Mouse (Mus musculus) heart, embryonic 14.5 days (tissue): ENCODE measurements at regions not wholly inside any gene's neighbourhood (a gene's known extent, or its start where the extent isn't known, plus 50 kb on each side); places are given as distances from the start of the nearest gene placed in this dataset.

Experiments
- ATAC-seq: fragments of 200-750 bp; cut with Nextera tagmentation; 2 replicates; pipeline ENCODE4 v1.8.0; 2017; ENCODE audit warnings: low read depth, moderate TSS enrichment; ENCODE audit not compliant: insufficient number of reproducible peaks, insufficient read depth, low FRiP score
- H3K27ac ChIP-seq, 2 experiments: fragments of 200-500 bp in 1 of 2; fragments of 300-500 bp in 1 of 2; sonication (generic) in 1 of 2; replicated peaks in 1 of 2; 2 replicates each; pipeline ENCODE4 v1.5.1; 2012 to 2014; ENCODE audit warnings: low read depth in 2 of 2, low read length in 2 of 2, control low read depth in 1 of 2, mild to moderate bottlenecking in 1 of 2, mixed read lengths in 1 of 2; ENCODE audit not compliant: control insufficient read depth in 1 of 2, insufficient read depth in 1 of 2
- H3K27me3 ChIP-seq: fragments of 300-500 bp; sonication (generic); 2 replicates; pipeline ENCODE4 v1.6.1; 2014; ENCODE audit warnings: mild to moderate bottlenecking, low read length, control low read depth; ENCODE audit not compliant: control insufficient read depth, insufficient read depth
- H3K36me3 ChIP-seq: fragments of 300-500 bp; sonication (generic); 2 replicates; pipeline ENCODE4 v1.6.1; 2014; ENCODE audit warnings: mild to moderate bottlenecking, control low read depth, low read length, mixed read lengths; ENCODE audit not compliant: control insufficient read depth, insufficient read depth
- H3K4me1 ChIP-seq, 2 experiments: fragments of 200-500 bp in 1 of 2; fragments of 300-500 bp in 1 of 2; sonication (generic) in 1 of 2; 2 replicates each; pipeline ENCODE4 v1.6.1; 2012 to 2014; ENCODE audit warnings: low read length in 2 of 2, control low read depth in 1 of 2, mixed read lengths in 1 of 2; ENCODE audit not compliant: control insufficient read depth in 2 of 2, insufficient read depth in 2 of 2
- H3K4me2 ChIP-seq: fragments of 300-500 bp; sonication (generic); 2 replicates; pipeline ENCODE4 v1.6.1; 2014; ENCODE audit warnings: mild to moderate bottlenecking, low read length
- H3K4me3 ChIP-seq, 2 experiments: fragments of 200-500 bp in 1 of 2; fragments of 300-500 bp in 1 of 2; sonication (generic) in 1 of 2; 2 replicates each; pipeline ENCODE4 v1.5.1; 2012 to 2014; ENCODE audit warnings: low read length in 2 of 2, mild to moderate bottlenecking in 2 of 2, control low read depth in 1 of 2, low read depth in 1 of 2, moderate library complexity in 1 of 2; ENCODE audit not compliant: control insufficient read depth in 1 of 2, insufficient read depth in 1 of 2
- H3K9ac ChIP-seq: fragments of 300-500 bp; sonication (generic); 2 replicates; pipeline ENCODE4 v1.6.1; 2014; ENCODE audit warnings: mild to moderate bottlenecking, low read length
- H3K9me3 ChIP-seq: fragments of 300-500 bp; sonication (generic); 2 replicates; pipeline ENCODE4 v1.6.1; 2016; ENCODE audit warnings: low read length, control low read depth; ENCODE audit not compliant: control insufficient read depth
- WGBS: fragments of 180-500 bp; shearing (Covaris S2); extraction: QIAGEN DNeasy Blood & Tissue Kit; methylation state at CpG from one replicate; pipeline ENCODE4 v1.1.7; 2014; 5-methylcytosine and 5-hydroxymethylcytosine counted together

DNA sequence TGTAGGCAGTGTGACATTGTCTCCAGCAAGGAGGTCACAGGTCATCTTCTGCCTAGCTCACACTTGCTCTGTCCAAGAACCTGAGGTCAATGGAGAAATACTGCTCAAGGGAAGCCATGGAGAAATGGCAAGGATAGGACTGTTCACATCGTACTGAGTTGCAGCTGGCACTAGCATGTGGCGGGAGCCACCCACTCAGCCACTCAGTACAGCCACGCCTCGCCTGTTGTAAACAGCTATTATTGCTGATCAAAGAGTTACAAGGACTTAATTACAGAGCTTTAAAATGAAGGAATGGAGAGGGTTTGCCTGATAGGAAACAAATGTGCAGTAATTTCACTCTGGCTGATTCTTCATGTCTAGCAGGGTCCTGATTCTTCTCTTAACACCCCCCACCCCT lies 64.8 kb downstream of the Dll1 start:
- Histone ChIP-seq H3K27me3 (no peaks in the 10 kb centered on the region), H3K4me3 (no peak overlapping the region), H3K4me1 (no peaks in the 10 kb centered on the region), H3K9me3 (no peaks in the 10 kb centered on the region), H3K27ac (no peak overlapping the region), H3K36me3 (no peaks in the 10 kb centered on the region), H3K9ac (no peak overlapping the region), H3K4me2 (no peak overlapping the region)
- no peak for ATAC-seq
- WGBS, result 86% methylated on average over 4 of the region's 4 CpGs

DNA sequence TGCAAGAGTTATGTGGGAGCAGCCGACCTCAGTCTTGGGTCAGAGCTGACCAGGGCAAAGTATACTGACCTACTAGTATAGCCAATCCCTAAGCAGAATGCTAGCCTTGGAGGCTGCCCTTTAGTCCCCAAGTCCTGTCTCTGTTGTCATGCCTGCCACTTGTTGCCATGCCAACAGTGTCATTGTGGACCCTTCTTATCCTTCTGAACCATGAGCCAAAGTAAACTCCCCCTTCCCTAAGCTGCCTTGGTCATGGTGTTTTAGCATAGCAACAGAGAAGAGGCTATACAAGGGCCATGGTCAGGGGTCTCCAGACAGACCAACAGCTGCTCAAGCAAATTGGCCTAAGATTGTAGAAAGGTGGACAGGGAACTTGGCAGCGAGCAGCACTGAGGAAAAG lies 66.2 kb downstream of the Dll1 start:
- no peak overlapping the region for H3K4me3 ChIP-seq
- 71% methylated on average over 2 of the region's 2 CpGs for WGBS
- H3K27me3 ChIP-seq, result no peaks in the 10 kb centered on the region
- no peaks in the 10 kb centered on the region for H3K4me1 ChIP-seq
- no peak overlapping the region for H3K4me2 ChIP-seq
- H3K9ac ChIP-seq, result no peak overlapping the region
- H3K9me3 ChIP-seq, result no peaks in the 10 kb centered on the region
- H3K36me3 ChIP-seq, result no peaks in the 10 kb centered on the region
- H3K27ac ChIP-seq, result no peak overlapping the region
- ATAC-seq, result no peak

- H3K9ac ChIP-seq, result no peak overlapping the region
- H3K36me3 ChIP-seq, result no peaks in the 10 kb centered on the region
- H3K27me3 ChIP-seq, result no peaks in the 10 kb centered on the region
- no peak overlapping the region for H3K4me3 ChIP-seq
- no peak overlapping the region for H3K4me2 ChIP-seq
- no peak overlapping the region for H3K27ac ChIP-seq
- no peaks in the 10 kb centered on the region for H3K9me3 ChIP-seq
- no peak for ATAC-seq
- 55% methylated on average over 1 of the region's 1 CpGs for WGBS
- H3K4me1 ChIP-seq, result no peaks in the 10 kb centered on the region; a peak in 1 of 4 replicates
Measured at GRCm38 (mm10) chr17:15302110-15302509, 74.6 kb downstream of the Dll1 start.

GRCm38 (mm10) chr17:15299743-15300371 lies 76.8 kb downstream of the Dll1 start:
- H3K27ac ChIP-seq, result no peak overlapping the region
- no peaks in the 10 kb centered on the region for H3K27me3 ChIP-seq
- H3K9me3 ChIP-seq, result no peaks in the 10 kb centered on the region
- H3K9ac ChIP-seq, result no peak overlapping the region
- H3K4me3 ChIP-seq, result no peak overlapping the region
- H3K36me3 ChIP-seq, result no peaks in the 10 kb centered on the region
- no peak overlapping the region for H3K4me2 ChIP-seq
- no peak for ATAC-seq
- no peaks in the 10 kb centered on the region; a peak in 1 of 4 replicates for H3K4me1 ChIP-seq
- WGBS, result 62% methylated on average over 13 of the region's 13 CpGs

DNA sequence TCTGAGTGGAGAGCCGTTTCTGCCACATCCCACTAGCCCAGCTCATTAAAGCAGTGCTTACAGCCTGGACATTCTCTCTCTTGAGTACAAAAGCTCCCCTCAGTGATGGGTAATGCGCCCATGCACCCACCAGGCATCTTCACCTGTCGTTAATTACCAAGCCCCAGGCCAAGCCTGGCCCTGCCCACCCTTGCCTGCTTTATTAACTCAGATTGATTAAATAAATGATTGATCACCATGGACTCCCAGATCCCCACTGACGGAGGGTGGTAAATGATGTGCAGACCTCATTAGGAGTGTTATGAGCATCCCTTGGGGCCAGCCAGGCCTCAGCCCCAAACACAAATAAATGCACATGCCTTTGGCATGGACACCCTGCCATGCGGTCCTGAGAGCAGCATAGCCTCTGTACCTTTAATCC lies 82.5 kb downstream of the Dll1 start:
- Histone ChIP-seq H3K36me3 (no peaks in the 10 kb centered on the region), H3K9ac (no peak overlapping the region), H3K27me3 (no peaks in the 10 kb centered on the region), H3K27ac (no peak overlapping the region), H3K9me3 (no peaks in the 10 kb centered on the region), H3K4me1 (peaks cover 12 to 19% of the 10 kb centered on the region in 2 experiments), H3K4me2 (no peak overlapping the region), H3K4me3 (no peak overlapping the region)
- 74% methylated on average over 5 of the region's 5 CpGs for WGBS
- no peak for ATAC-seq

DNA sequence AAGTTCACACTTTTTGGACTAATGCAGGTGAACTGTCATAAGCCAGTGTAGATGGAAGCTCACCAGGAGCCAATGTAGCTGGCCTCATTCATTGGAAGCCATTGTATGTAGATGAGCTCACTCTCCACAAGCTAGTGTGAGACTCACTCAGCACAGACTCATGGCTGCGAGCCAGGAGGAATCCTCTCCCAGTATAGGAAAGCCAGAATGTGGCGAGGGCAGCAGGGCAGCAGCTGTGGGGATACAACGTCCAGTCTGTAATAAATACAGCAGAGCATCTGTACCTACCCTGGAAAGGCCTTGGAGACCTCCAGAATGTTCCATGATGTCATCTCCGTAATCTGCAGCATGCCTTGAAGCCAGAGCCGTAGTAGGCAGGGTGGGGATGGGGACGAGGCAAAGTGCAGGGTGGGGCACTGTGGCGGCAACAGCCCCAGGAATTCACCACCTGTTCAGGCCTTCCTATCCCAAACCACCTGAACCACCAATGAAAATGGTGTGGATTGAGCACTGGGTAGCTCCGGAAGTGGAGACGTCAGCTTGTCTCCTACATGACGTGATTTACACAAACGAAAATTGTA lies 84.1 kb downstream of the Dll1 start:
- Histone ChIP-seq H3K4me2 (no peak overlapping the region), H3K27ac (no peak overlapping the region), H3K4me1 (peaks cover 17 to 19% of the 10 kb centered on the region in 2 experiments), H3K4me3 (no peak overlapping the region), H3K9me3 (no peaks in the 10 kb centered on the region), H3K36me3 (no peaks in the 10 kb centered on the region), H3K9ac (no peak overlapping the region), H3K27me3 (no peaks in the 10 kb centered on the region)
- ATAC-seq, result peak; percentile 60; the same call in 1 of the 2 replicates
- 52% methylated on average over 11 of the region's 11 CpGs for WGBS

DNA sequence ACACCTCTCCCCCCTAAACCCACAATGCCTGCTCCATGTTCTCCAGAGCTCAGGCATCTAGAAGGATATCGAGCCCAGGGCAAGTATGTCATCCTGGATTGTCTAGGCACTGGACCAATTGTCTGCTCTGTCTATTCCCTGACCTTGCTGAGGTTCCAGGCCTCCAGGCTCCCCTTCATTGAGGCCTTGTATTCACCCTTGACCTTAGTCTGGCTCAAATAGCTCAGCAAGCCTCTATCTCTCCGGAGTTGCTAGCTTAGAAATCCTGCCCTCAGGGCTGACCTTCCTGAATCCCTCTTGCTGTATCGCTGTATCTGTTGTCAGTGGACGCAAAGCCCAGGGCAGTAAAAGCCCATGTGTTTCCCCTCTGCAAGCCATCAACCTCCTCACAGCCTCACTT lies 85.0 kb downstream of the Dll1 start:
- 54% methylated on average over 4 of the region's 4 CpGs for WGBS
- ATAC-seq, result no peak
- no peak overlapping the region for H3K27ac ChIP-seq

DNA sequence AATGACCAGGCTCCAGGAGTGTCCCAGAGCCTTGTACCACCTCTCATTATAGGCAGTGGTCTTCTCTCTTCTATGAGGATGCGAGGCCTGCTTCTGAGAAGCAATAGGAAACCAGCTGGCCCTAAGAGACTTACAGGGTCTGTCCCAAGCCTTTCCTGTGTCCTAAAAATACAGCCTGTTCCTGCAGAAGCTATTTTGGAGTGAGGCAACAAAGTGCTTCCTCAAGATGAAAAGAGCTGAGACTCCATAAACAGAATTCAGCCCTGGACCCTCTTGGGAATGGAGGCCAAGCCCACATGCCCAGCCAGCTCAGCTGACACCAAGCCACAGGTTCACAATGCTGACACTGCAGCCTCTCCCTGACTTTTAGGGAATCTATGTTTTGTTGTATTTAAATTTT lies 86.3 kb downstream of the Dll1 start:
- Histone ChIP-seq H3K4me3 (no peak overlapping the region), H3K27ac (no peak overlapping the region), H3K9me3 (no peaks in the 10 kb centered on the region), H3K9ac (no peak overlapping the region), H3K27me3 (no peaks in the 10 kb centered on the region), H3K36me3 (no peaks in the 10 kb centered on the region), H3K4me2 (no peak overlapping the region), H3K4me1 (peaks cover 23 to 25% of the 10 kb centered on the region in 2 experiments)
- 64% methylated on average over 1 of the region's 1 CpGs for WGBS
- no peak for ATAC-seq

More for the DNA sequence above, 85.0 kb downstream of the Dll1 start:
- Histone ChIP-seq H3K4me2 (no peak overlapping the region), H3K36me3 (no peaks in the 10 kb centered on the region), H3K4me3 (no peak overlapping the region), H3K9ac (no peak overlapping the region), H3K27me3 (no peaks in the 10 kb centered on the region), H3K4me1 (peaks cover 17 to 19% of the 10 kb centered on the region in 2 experiments), H3K9me3 (no peaks in the 10 kb centered on the region)
